Mouse (Mus musculus) lung, adult 2 months (tissue): ENCODE results near the gene Nxph3.

Experiments used
- CTCF ChIP-seq: fragments of 200-500 bp; IDR thresholded peaks from 2 replicates; pipeline ENCODE4 v1.5.1; 2011; ENCODE audit warnings: mild to moderate bottlenecking, low read length, control low read depth; ENCODE audit not compliant: insufficient read depth
- POLR2A ChIP-seq: fragments of 200-500 bp; IDR thresholded peaks from 2 replicates; pipeline ENCODE4 v1.6.1; 2011; ENCODE audit warnings: low read depth, mild to moderate bottlenecking, control low read depth, low read length, borderline replicate concordance; ENCODE audit errors: extremely low read depth

- TF ChIP-seq CTCF, result no peak
- TF ChIP-seq POLR2A, result no peak
Measured at GRCm38 (mm10) chr11:95492256-95492655, 22.1 kb downstream of the Nxph3 start.
